Mouse (Mus musculus): Measurements from ENCODE around the gene Gm20388. TPM values are rescaled to one million over a fixed set of nuclear protein-coding genes. Genes with fewer than 3 reads are reported as not detected.
A peak's percentile ranks its signal among the peaks of the same experiment; 100 is the strongest.

The Gm20388 gene
- total RNA-seq, 2 experiments from 2014 or later: 1.9 to 2.0 TPM

- DNase-seq: peak; percentile 62
These were observed 459.3 kb downstream of the Gm20388 start for GRCm38 (mm10) chr8:120369956-120370355.

GRCm38 (mm10) chr8:120370461-120370860 lies 459.8 kb downstream of the Gm20388 start:
- no peak for DNase-seq

DNA sequence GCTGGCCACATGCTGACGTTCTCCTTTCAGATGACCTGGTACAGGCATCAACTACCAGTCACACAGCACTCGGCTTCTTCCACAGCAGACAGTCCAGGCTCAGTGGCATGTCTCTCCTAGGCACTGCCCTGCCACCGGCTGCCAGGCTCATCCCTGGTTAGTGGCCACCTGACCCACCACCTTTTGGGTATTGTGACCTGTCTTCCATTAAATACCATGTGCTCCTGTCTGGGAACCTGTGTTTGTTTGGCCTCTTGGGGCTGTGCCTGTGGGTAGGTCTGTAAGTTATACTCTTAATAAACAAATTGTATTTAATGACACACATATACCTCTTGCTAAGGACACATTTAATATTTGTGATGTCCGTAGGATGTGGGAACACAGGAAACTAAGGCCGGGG lies 460.5 kb downstream of the Gm20388 start:
- no peak for DNase-seq

- DNase-seq: no peak
These were observed 461.2 kb downstream of the Gm20388 start for GRCm38 (mm10) chr8:120371725-120372457.

DNA sequence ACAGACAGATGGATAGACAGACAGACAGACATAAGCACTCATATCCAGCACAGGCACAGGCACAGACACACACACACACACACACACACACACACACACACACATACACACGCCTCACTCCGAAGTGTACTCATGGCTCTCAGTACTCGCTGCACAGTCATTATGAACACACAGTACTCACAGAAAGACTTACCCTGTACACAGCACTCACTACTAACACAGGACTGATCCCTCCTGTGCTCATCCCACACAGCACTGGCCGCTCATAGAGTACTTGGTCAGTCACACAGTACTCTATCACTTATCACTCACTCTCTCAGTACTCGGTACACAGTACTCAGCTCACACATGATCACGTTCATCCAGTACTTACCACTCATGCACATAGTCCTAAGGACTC lies 462.0 kb downstream of the Gm20388 start:
- DNase-seq: no peak

- no peak for DNase-seq
These were observed 463.0 kb downstream of the Gm20388 start for GRCm38 (mm10) chr8:120373621-120374020.

- no peak for DNase-seq
These were observed 463.4 kb downstream of the Gm20388 start for GRCm38 (mm10) chr8:120374070-120374469.

DNA sequence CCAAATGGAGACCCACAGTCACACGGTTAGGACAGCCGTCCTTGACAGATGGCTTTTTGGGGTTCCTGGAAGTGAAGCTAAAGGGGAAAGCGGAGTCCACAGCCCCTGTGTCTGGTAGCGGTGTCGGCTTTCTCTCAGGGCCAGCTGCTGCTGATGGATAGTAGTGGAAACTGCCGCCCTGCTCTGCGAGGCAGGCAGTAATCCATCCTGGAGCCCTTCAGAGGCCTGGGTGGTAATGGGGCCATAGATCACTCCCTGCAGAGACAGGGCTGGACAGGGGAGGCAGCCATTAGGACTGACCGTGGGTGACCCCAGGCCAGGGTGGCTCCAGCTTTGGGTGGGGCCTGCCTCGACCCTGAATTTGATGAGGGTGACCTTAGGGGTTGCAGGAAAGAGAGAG lies 463.9 kb downstream of the Gm20388 start:
- peak; percentile 64 for DNase-seq

- DNase-seq: no peak
These were observed 464.5 kb downstream of the Gm20388 start for GRCm38 (mm10) chr8:120375170-120375569.

DNA sequence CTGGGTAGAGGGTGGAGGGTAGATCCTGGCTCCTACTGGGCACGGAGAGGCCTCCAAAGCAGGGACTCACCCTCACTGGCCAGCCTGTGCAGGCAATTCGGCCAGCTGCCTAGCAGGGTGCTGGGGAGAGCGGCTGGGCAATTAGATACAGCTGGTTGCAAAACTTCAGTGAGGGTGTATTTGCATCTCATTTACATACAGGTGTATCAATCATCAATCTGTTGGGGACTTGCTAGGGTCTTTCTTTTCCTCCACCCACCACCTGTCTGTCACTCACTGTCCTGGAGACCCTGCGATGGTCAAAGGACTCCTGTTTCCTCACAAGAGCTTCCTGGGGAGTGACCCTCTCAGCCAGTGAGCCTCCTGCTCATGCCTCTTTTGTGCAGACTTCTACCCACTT lies 465.6 kb downstream of the Gm20388 start:
- no peak for DNase-seq

GRCm38 (mm10) chr8:120376847-120377802 lies 466.5 kb downstream of the Gm20388 start:
- no peak for DNase-seq

GRCm38 (mm10) chr8:120377803-120378189 lies 467.2 kb downstream of the Gm20388 start:
- DNase-seq: no peak

GRCm38 (mm10) chr8:120378306-120378705 lies 467.7 kb downstream of the Gm20388 start:
- DNase-seq: peak; percentile 74

- no peak for DNase-seq
These were observed 468.4 kb downstream of the Gm20388 start for GRCm38 (mm10) chr8:120379015-120379414.

- DNase-seq: no peak
These were observed 471.2 kb downstream of the Gm20388 start for GRCm38 (mm10) chr8:120381865-120382264.

DNA sequence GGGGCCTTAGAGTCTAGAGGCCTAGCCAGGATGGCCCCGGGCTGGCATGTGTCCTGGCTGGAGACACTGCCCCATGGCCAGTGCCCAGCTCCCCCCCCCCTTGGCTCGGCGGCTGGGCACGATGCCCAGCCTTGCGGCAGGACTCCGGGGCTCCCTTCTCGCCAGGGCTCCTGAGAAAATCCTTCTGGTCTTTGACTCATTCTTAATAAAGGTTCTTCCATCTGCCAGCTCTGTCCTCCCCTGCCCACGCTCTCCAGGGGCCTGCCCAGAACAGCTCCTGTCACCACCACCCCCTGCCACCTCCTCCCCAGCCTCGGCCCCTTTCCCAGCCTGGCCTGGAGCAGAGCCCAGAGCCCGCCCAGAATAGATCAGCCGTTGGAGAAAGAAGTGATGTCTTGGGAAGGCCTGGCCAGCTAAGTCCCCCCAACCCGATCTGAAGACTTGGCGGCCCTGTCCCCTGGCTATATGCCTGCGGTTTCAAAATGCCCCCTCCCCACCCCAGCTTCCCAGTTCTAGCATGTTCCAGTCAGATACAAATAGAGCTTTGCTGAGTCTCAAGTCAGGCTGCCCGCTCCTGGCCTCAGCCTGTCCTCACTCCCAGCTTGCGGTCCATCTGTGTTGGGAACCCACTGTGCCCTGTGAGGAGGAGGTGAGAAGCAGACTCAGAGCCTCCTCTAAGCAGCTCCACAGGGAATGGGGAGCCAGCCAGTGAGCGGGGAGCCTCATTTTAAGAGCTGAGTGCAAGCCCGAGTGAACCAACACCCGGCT lies 472.0 kb downstream of the Gm20388 start:
- peak; percentile 92 for DNase-seq

DNA sequence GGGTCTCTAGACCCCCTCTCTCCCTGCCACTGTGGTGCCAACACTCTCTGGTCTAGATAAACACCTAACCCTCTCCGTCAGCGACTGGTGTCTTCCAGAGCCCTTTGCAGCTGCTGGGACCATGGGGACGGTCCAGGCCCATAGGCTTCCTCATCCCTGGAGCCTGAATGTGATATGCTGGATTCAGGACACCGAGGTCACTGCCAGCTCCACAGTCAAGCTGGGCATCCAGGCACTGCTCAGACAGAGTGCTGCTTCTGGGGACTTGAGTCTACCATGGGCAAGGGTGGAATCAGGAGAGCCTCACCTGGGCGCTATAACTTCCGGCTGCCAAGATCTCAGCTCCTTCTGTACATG lies 472.5 kb downstream of the Gm20388 start:
- no peak for DNase-seq

GRCm38 (mm10) chr8:120383713-120384112 lies 473.1 kb downstream of the Gm20388 start:
- no peak for DNase-seq

DNA sequence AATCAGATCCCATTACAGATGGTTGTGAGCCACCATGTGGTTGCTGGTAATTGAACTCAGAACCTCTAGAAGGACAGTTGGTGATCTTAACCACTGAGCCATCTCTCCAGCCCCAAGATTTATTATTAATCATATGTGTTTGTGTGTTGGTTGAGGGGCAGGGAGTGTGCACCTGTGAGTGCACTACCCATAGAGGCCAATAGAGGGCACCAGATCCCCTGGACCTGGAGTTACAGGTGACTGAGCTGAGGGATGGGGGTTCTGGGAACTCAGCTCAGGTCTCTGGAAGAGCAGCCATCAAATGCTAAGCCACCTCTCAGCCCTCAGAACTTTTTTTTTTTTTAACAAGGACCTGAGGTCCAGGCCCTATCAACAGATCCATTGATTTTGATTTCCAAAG lies 474.1 kb downstream of the Gm20388 start:
- no peak for DNase-seq

GRCm38 (mm10) chr8:120388246-120388645 lies 477.6 kb downstream of the Gm20388 start:
- DNase-seq: no peak

DNA sequence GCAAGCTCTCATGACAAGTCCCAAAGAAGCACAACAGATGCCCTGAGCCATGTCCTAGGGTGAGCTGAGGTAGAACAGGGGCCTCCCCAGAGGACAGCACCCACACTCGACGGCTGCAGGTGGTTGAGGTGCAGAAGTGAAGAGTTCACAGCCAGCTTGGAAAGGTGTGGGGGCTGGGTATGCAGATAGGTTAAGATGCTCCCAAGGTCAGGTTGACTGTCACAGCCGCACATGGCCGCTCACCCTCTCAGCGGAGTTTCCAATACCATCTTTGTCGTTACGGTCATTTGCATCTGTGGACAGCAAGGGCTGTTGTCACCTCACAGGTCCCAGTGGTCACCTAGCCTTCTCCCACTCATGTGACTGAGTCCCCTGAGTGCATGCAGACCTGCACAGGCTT lies 480.0 kb downstream of the Gm20388 start:
- no peak for DNase-seq

GRCm38 (mm10) chr8:120391856-120392255 lies 481.2 kb downstream of the Gm20388 start:
- no peak for DNase-seq

- peak; percentile 64 for DNase-seq
These were observed 482.4 kb downstream of the Gm20388 start for GRCm38 (mm10) chr8:120393085-120393484.
